Mouse (Mus musculus) urinary bladder, adult 18-20 months (tissue): ENCODE measurements at regions not wholly inside any gene's neighbourhood (a gene's known extent, or its start where the extent isn't known, plus 50 kb on each side); places are given as distances from the start of the nearest gene placed in this dataset.

Source experiments
- DNase-seq, 2 experiments: peaks; one replicate each; pipeline ENCODE4 v3.0.0; 2022; ENCODE audit warnings: low spot score in 2 of 2, mixed read lengths in 2 of 2

- DNase-seq, result no peak
Observed at GRCm38 (mm10) chr1:125149817-125150216, 285.7 kb downstream of the Actr3 start.

DNA sequence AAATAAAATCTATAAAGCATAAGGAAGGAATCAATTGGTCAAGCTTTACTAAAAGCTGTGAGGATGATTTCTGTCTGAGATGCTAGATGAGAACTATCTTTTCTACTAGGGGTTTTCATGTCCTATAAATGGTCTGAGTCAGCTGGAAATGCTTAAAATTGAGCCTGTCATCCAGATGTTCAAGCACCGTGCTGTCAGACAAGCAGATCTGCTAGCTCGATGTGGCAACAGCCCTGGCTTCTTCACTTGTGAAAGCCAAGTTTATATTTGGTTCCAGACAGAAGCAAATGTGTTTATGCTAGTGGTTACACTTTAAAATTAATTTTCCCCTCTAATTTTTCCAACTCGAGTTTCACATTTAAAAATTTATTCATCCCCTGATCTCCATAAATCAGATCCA lies 311.7 kb downstream of the Actr3 start:
- DNase-seq, result no peak

- DNase-seq, result no peak
Observed at GRCm38 (mm10) chr1:125100596-125100995, 334.9 kb downstream of the Actr3 start.

- no peak for DNase-seq
Observed at GRCm38 (mm10) chr1:125084906-125085305, 350.6 kb downstream of the Actr3 start.

GRCm38 (mm10) chr1:125039572-125040326 lies 395.8 kb downstream of the Actr3 start:
- no peak for DNase-seq

DNA sequence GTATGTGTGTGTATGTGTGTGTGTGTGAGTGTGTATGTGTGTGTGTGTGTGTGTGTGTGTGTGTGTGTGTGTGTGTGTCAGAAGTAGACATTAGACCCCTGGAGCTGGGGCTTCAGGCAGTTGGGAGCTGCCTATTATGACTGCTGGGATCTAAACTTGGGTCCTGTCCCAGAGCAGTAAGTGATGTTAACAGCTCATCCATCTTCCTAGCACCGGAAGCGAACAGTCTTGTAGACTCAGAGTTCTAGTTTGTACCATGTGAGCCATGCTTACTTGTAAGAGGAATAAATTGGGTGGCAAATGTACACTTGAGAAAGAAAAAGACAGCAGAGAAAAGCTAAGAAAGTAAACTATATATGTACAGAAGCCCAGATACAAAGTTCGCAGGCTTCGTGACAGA lies 422.2 kb downstream of the Actr3 start:
- no peak for DNase-seq

DNA sequence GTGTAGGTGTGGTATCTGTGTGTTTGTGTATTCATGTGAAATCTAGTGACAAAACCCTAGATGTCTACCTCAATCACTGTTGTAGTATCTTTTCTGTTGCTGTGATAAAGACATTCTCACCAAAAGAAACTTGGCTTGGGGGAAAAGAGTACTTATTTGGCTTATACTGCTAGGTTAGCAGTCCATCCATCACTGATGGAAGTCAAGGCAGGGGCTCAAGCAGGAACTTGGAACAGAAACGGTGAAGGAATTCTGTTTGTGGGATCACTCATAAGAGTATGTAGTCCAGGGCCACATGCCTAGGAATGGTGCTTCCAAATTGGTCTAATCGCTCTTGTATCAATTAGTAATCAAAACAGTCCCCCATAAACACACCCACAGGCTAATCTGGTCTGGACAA lies 423.6 kb downstream of the Actr3 start:
- DNase-seq, result no peak

DNA sequence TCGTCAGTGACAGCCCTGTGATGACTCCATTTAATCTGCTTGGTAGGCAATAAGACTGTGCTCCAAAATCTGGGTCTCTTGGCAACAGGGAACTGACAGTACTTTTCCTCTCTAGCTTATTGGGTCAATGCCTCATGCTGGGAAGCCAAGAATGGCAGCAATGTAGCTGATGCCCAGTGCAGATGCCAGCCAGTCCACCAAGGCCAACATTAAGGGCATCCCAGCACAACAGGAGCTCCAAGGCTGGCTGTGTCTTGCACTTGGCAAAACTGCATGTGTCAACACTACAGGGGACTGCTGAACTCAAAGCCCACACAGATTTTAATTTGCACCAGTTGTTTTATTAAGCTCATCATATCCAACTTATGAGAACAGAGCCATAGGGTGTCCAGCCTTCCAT lies 437.9 kb downstream of the Actr3 start:
- DNase-seq, result no peak

DNA sequence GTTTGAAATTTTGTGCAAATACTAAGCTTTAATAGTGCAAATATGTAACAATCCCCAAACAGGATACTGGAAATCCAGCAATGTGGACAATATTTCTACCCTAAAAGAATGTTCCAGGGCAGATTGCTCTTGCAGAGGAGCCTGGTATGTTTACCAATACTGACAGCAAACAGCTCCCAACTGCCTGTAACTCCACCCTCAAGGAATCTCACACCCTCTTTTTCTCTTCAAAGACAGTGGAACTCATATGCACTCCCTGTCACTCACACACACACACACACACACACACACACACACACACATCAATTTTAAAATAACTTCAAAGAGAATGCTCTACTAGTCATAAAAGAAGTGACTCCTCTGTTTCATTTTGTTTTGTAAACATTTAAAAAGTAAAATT lies 484.7 kb downstream of the Actr3 start:
- DNase-seq, result no peak

DNA sequence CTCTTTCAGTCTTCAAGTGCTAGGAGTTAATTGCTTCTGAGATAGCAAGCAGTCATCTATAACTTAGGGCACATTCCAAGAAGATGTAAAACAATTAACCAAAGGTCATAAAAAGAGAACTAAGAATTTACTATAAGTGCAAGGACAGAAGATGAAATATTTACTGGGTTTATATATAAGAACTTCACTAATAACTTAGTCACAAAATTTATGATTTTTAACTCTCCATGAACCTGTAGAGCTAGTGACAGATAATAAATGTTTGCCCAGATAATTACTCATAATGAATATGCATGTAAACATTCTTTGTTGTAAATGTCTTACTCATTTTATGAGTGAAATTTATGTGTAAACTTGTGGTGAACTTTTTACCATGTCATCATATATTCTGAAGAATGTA lies 531.2 kb downstream of the Actr3 start:
- no peak for DNase-seq

GRCm38 (mm10) chr1:124871148-124871547 lies 564.4 kb downstream of the Actr3 start:
- DNase-seq, result no peak

DNA sequence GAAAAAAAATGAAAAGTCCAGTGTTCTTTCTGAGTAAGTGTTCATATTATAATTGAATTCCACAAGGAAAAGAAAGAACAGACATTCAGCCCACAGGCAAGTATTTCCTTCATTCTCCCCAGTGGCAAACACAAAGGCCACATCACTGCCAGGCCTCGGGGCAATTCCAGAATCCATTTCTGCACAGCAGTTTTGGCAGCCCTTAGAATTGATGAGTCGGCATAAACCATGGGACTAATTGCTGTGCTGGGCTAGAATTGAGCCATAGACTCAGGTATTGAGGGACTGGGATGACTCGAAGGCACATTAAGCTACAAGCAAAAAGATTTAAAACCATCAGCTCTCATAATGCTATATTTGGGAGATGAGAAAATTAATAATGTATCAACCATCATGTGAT lies 569.3 kb downstream of the Actr3 start:
- no peak for DNase-seq

DNA sequence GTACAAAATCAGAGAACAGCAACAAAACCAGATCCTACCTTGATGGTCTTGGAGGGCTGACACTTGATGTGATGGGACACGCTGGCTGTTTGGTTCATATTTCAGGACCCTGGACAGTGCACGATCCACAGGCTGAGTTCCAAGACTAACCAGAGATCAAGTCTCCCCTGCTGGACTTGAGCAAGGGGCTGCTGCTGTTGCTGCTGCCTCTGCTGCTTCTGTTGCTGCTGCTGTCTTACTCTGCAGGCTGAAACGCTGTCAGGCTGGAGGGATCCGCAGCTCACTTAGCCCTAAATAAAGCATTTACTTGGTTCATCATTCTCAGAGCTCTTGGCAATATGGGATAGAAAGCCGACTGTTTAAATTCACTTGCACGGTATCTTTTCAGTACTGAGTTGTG lies 589.8 kb downstream of the Actr3 start:
- DNase-seq, result no peak

- DNase-seq, result no peak
Observed at GRCm38 (mm10) chr1:124825717-124826116, 609.8 kb downstream of the Actr3 start.

GRCm38 (mm10) chr1:124793026-124793425 lies 642.5 kb downstream of the Actr3 start:
- no peak for DNase-seq

- no peak for DNase-seq
Observed at GRCm38 (mm10) chr1:124790646-124791045, 644.9 kb downstream of the Actr3 start.

- DNase-seq, result no peak
Observed at GRCm38 (mm10) chr1:124790130-124790529, 645.4 kb downstream of the Actr3 start.

DNA sequence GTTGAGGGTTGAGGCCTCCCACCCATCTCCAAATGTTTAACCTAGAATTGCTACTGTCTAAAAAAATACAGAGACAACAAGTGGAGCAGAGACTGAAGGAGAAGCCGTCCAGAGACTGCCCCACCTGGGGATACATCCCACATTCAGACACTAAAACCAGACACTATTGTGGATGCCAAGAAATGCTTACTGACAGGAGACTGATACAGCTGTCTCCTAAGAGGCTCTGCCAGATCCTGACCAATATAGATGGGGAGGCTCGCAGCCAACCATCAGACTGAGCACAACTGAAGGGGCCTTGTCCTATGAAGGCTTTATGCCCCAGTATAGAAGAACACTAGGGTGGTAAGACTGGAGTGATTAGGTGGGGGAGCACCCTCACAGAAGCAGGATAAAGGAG lies 652.5 kb downstream of the Actr3 start:
- no peak for DNase-seq

- DNase-seq, result no peak
Observed at GRCm38 (mm10) chr1:124777685-124778084, 657.8 kb downstream of the Actr3 start.

DNA sequence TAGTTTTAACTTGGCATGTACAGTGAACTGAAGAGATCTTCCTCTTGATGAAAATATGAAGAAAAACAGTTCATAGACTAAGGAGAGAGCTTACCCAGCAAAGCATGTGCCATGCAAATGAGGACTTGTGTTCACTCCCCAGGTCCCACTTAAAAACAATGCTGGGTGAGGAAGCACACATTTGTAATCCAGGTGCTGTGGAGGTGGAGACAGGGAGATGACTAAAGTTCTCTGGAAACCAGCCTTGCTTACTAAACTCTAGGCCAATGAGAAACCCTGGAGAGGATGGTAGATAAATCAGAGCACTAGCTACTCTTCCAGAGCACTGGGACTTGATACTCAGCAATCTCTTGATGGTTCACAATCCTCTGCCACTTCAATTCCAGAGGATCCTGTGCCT lies 678.8 kb downstream of the Actr3 start:
- DNase-seq, result no peak

- no peak for DNase-seq
Observed at GRCm38 (mm10) chr1:124739777-124740176, 694.4 kb upstream of the Dpp10 start.

- DNase-seq, result no peak
Observed at GRCm38 (mm10) chr1:124730364-124730763, 685.0 kb upstream of the Dpp10 start.

DNA sequence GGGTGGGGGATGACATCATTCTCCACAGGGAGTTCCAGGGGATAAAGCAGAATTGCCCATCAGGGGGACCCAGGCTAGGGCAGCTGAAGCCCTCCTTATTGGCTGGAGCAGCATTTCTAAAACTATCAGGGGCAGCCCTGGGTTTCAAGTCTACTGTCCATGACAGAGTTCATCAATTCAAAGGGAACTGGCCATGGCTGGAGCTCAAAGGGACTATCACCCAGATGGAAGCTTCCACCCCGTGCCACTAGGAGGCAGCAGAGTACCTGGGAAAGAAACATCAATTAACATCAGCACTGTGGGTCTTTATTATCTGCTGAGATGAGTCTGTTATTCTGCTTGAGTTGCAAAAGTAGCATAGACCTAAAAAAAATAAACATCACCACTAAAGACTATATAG lies 672.7 kb upstream of the Dpp10 start:
- peak; percentile 2 to 21 for DNase-seq

DNA sequence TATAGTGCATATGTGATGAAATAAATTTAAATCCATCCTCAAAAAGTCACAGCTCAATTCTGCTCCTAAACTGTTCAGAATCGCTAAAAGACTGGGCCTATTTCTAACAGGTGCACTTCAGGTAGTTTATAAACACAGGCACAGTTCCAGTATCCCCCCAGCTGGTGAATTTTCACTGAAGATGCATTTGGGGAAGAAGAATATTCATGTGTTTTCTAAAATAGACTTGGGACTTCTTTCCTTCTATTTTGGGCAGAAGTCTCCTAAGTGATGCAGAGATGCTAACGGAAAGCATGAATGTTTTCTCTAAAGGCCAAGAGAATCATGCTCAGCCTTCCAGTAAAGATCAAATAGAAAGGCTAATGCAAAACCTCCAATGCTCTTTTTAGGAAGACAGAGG lies 660.9 kb upstream of the Dpp10 start:
- DNase-seq, result no peak
